ENCODE assay signal across 15 mouse cellular contexts in genomic region chr12:70015936-70016335, GRCm38 (mm10). TPM values are rescaled to one million over a fixed set of nuclear protein-coding genes. Genes with fewer than 3 reads are reported as not detected.
DNase-seq lines count a peak whose midpoint lies in the region; ATAC-seq and TF ChIP-seq lines count a peak whose summit lies in the region.
"Had no signal": no experiment of that assay in that cellular context is flagged by ENCODE, and none has a peak within 500 bp of the region (broad histone marks: within the 10 kb centered on the region; RNA-seq: fewer than 3 reads in every experiment).

No protein-coding gene starts in this region.

- peaks cover 9% of the 10 kb centered on the region; the same call in 1 of the 2 replicates for H3K4me1 ChIP-seq in lung, adult 2 months (ENCODE audit: control insufficient read depth, insufficient read depth, low read length)
- H3K4me1 ChIP-seq in lung, embryonic 14.5 days (ENCODE audit: insufficient read depth), result no peaks in the 10 kb centered on the region
- 0 out of 2 replicates have a peak, but pooled peaks cover 3% of the 10 kb centered on the region for H3K4me1 ChIP-seq in hindbrain, embryonic 10.5 days (replicated peaks)
- H3K4me1 ChIP-seq: hindbrain, embryonic 15.5 days had no signal

- H3K9ac ChIP-seq in lung, embryonic 14.5 days, result no peak overlapping the region
- H3K9ac ChIP-seq: hindbrain, embryonic 15.5 days had no signal

- no peak overlapping the region for H3K4me2 ChIP-seq in lung, embryonic 14.5 days
- H3K4me2 ChIP-seq: hindbrain, embryonic 15.5 days had no signal

- 26% methylated on average over 4 of the region's 4 CpGs for WGBS in lung, adult 2 months
- 43% methylated on average over 4 of the region's 4 CpGs for WGBS in lung, embryonic 14.5 days
- 82% methylated on average over 4 of the region's 4 CpGs for WGBS in hindbrain, embryonic 10.5 days

- DNase-seq in heart, adult 11 months, result peak; percentile 92
- DNase-seq in heart, postnatal 25 days (ENCODE audit: low spot score), result no peak
- DNase-seq in lung, adult 18-20 months, result peak; percentile 22 to 53
- DNase-seq in lung, adult 2 months, result no peak
- peak; percentile 22 for DNase-seq in lung, embryonic 14.5 days
- DNase-seq in cerebellum, adult 18-20 months, result no peak
- DNase-seq in hindbrain, embryonic 10.5 days (ENCODE audit: low spot score), result no peak
- DNase-seq: cerebellum, adult 11 months; gastrocnemius, postnatal 10 days; kidney, adult 18-20 months; kidney, postnatal 4 days; right cerebral cortex, postnatal 25 days had no signal

- H3K9me3 ChIP-seq in lung, embryonic 14.5 days (ENCODE audit: low read depth, low read length), result no peaks in the 10 kb centered on the region
- 0 out of 2 replicates have a peak, but pooled peaks cover 1% of the 10 kb centered on the region for H3K9me3 ChIP-seq in hindbrain, embryonic 10.5 days
- H3K9me3 ChIP-seq: hindbrain, embryonic 15.5 days had no signal

- no peak for TF ChIP-seq CTCF in lung, adult 2 months (IDR thresholded peaks at IDR 0.05; ENCODE audit: insufficient read depth, low read length)
- TF ChIP-seq CTCF in lung, embryonic 14.5 days (IDR thresholded peaks at IDR 0.05; ENCODE audit: low read depth), result no peak

- no peak overlapping the region; the same call in 1 of the 2 replicates for H3K27ac ChIP-seq in lung, embryonic 14.5 days (ENCODE audit: low read depth)
- H3K27ac ChIP-seq in hindbrain, embryonic 10.5 days, result no peak overlapping the region
- H3K27ac ChIP-seq: hindbrain, embryonic 15.5 days had no signal

- intact Hi-C loops in heart, postnatal 25 days (cut with DNase I), result no loop called here

- no peaks in the 10 kb centered on the region for H3K27me3 ChIP-seq in lung, embryonic 14.5 days (ENCODE audit: insufficient read depth, low read length)
- H3K27me3 ChIP-seq in hindbrain, embryonic 10.5 days (ENCODE audit: insufficient read depth, poor library complexity, severe bottlenecking), result no peaks in the 10 kb centered on the region
- H3K27me3 ChIP-seq: hindbrain, embryonic 15.5 days had no signal

- peaks cover 45% of the 10 kb centered on the region for H3K36me3 ChIP-seq in lung, embryonic 14.5 days (ENCODE audit: insufficient read depth)
- H3K36me3 ChIP-seq in hindbrain, embryonic 10.5 days, result peaks cover 69% of the 10 kb centered on the region

- no peak for ATAC-seq in lung, embryonic 14.5 days (ENCODE audit: insufficient read depth)
- ATAC-seq: CD4-positive, CD25-positive, alpha-beta regulatory T cell, adult 4 months; midbrain, embryonic 16.5 days had no signal

- no peak overlapping the region for H3K4me3 ChIP-seq in lung, adult 2 months (replicated peaks; ENCODE audit: extremely low read depth, low read depth, low read length)
- H3K4me3 ChIP-seq in lung, embryonic 14.5 days (ENCODE audit: low read depth, low read length), result no peak overlapping the region
- no peak overlapping the region for H3K4me3 ChIP-seq in hindbrain, embryonic 10.5 days
- H3K4me3 ChIP-seq: hindbrain, embryonic 15.5 days had no signal

- TF ChIP-seq POLR2A in lung, adult 2 months (IDR thresholded peaks at IDR 0.05; ENCODE audit: borderline replicate concordance, extremely low read depth, low read depth, low read length), result no peak

RNA-seq across cellular contexts. Expression of gene Sav1, which starts 29.1 kb away (rescaled TPM):
- total RNA-seq in heart, postnatal 25 days (2021), result 10 to 100 TPM; 24.0 to 25.0 TPM
- polyA plus RNA-seq in lung, adult 2 months (2012; rRNA removed), result 24.5 and 37.4 TPM in 2 replicates
- 11.8 and 12.8 TPM in 2 replicates for polyA plus RNA-seq in lung, embryonic 14.5 days (2014; fragmentation: Nextera tagmentation; extraction: Ambion mirVana)
- 5.2 and 5.4 TPM in 2 replicates for polyA plus RNA-seq in hindbrain, embryonic 10.5 days (2016; fragmentation: Nextera tagmentation; extraction: Ambion mirVana)

Comparison
In these comparisons a context has a peak if more than half of its experiments do, and no peak if none do; other contexts are left out.
1. DNase-seq: peak in heart, adult 11 months (single experiment), lung, adult 18-20 months (2 of 2) and lung, embryonic 14.5 days (single experiment); none in heart, postnatal 25 days (single experiment), lung, adult 2 months (single experiment), cerebellum, adult 18-20 months (0 of 2) and hindbrain, embryonic 10.5 days (single experiment).